Mouse (Mus musculus) liver, embryonic 14.5 days (tissue): ENCODE data around the gene Txnip. TPM values are rescaled to one million over a fixed set of nuclear protein-coding genes. Genes with fewer than 3 reads are reported as not detected.

Experiments used
- ATAC-seq: fragments of 200-750 bp; cut with Nextera tagmentation; 2 replicates; pipeline ENCODE4 v1.8.0; 2017; ENCODE audit warnings: moderate number of reproducible peaks, mild to moderate bottlenecking, moderate library complexity; ENCODE audit not compliant: insufficient read depth
- DNase-seq, 3 experiments: peaks; one replicate each; pipeline ENCODE4 v3.0.0-alpha.2; 2012 to 2013; ENCODE audit warnings: low read depth in 3 of 3, low spot score in 3 of 3
- H3K27ac ChIP-seq: fragments of 300-500 bp; sonication (generic); 2 replicates; pipeline ENCODE4 v1.5.1; 2014; ENCODE audit warnings: moderate library complexity, mild to moderate bottlenecking, control low read depth, inconsistent platforms
- H3K27me3 ChIP-seq: fragments of 300-500 bp; sonication (generic); 2 replicates; pipeline ENCODE4 v1.6.1; 2014; ENCODE audit warnings: mild to moderate bottlenecking, low read length, moderate library complexity; ENCODE audit not compliant: control insufficient read depth, insufficient read depth
- H3K36me3 ChIP-seq: fragments of 300-500 bp; sonication (generic); replicated peaks from 2 replicates; pipeline ENCODE4 v1.6.1; 2014; ENCODE audit warnings: low read depth; ENCODE audit not compliant: control insufficient read depth, insufficient read depth
- H3K4me1 ChIP-seq, 2 experiments: fragments of 200-500 bp in 1 of 2; fragments of 300-500 bp in 1 of 2; sonication (generic) in 1 of 2; replicated peaks; 2 replicates each; pipeline ENCODE4 v1.6.1; 2012 to 2014; ENCODE audit warnings: antibody characterized with exemption in 1 of 2, inconsistent platforms in 1 of 2, low read length in 1 of 2; ENCODE audit not compliant: control insufficient read depth in 2 of 2, insufficient read depth in 2 of 2
- H3K4me2 ChIP-seq: fragments of 300-500 bp; sonication (generic); 2 replicates; pipeline ENCODE4 v1.6.1; 2014; ENCODE audit warnings: low read depth, mild to moderate bottlenecking, control low read depth, moderate library complexity
- H3K4me3 ChIP-seq, 2 experiments: fragments of 200-500 bp in 1 of 2; fragments of 300-500 bp in 1 of 2; sonication (generic) in 1 of 2; 2 replicates each; pipeline ENCODE4 v1.5.1; 2012 to 2014; ENCODE audit warnings: low read depth in 2 of 2, low read length in 2 of 2, mild to moderate bottlenecking in 2 of 2, control low read depth in 1 of 2, inconsistent platforms in 1 of 2, moderate library complexity in 1 of 2; ENCODE audit not compliant: insufficient read depth in 1 of 2
- H3K9ac ChIP-seq: fragments of 300-500 bp; sonication (generic); replicated peaks from 2 replicates; pipeline ENCODE4 v1.6.1; 2014; ENCODE audit warnings: mild to moderate bottlenecking, control low read depth, moderate library complexity
- H3K9me3 ChIP-seq: fragments of 300-500 bp; sonication (generic); 2 replicates; pipeline ENCODE4 v1.6.1; 2016; ENCODE audit warnings: low read length, mixed read lengths; ENCODE audit not compliant: control insufficient read depth
- CTCF ChIP-seq: IDR thresholded peaks from 2 replicates; pipeline ENCODE4 v1.5.1; 2016; ENCODE audit warnings: antibody characterized with exemption, low read depth, control low read depth
- EP300 ChIP-seq: IDR thresholded peaks from 2 replicates; pipeline ENCODE4 v1.6.1; 2016; ENCODE audit warnings: antibody characterized with exemption, low read depth
- WGBS: fragments of 180-500 bp; shearing (Covaris S2); extraction: QIAGEN DNeasy Blood & Tissue Kit; methylation state at CpG from one replicate; pipeline ENCODE4 v1.1.7; 2014; ENCODE audit not compliant: insufficient replicate concordance; 5-methylcytosine and 5-hydroxymethylcytosine counted together
- polyA plus RNA-seq, 2 experiments: library from polyadenylated mRNA; depleted of rRNA in 1 of 2; stranded (reverse) in 1 of 2; unstranded in 1 of 2; fragments of >200 nt; fragmentation: Nextera tagmentation in 1 of 2; extraction: Ambion mirVana in 1 of 2; gene quantifications; 2 replicates each; pipeline versions ENCODE4 v1.2.1 to v1.2.3; 2012 to 2014

Gene Txnip
- polyA plus RNA-seq, 2 experiments = 32.5 to 42.8 TPM

DNA sequence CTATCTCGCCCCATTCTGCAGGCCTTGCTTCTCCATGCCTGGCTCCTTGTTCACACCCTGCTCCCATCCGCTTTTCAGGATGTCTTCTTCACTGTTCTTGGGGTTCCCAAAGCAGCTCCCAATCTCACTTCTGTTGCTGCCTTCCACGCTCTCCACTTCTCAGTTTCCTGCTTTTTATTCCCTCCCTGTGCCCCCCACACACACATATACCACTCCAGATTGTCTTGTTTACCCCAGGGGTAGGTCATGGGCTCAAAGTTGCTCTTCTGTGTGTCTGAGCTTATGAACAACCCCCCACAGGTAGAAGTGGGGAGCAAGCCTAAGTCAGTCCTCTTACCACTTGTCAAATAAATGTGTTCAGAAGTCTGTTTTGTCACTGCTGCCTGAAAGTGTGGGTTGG, 41.7 kb downstream of the Txnip start:
- H3K9me3 ChIP-seq = no peaks in the 10 kb centered on the region
- H3K27me3 ChIP-seq = peaks cover 79% of the 10 kb centered on the region
- TF ChIP-seq CTCF (no peak), EP300 (no peak)
- H3K4me3 ChIP-seq = no peak overlapping the region
- DNase-seq (no peak), ATAC-seq (no peak)
- H3K36me3 ChIP-seq = no peaks in the 10 kb centered on the region
- H3K9ac ChIP-seq = no peak overlapping the region
- WGBS = 65% methylated on average over 3 of the region's 3 CpGs
- H3K4me1 ChIP-seq = no peaks in the 10 kb centered on the region; a peak in 1 of 4 replicates
- H3K4me2 ChIP-seq = no peak overlapping the region
- H3K27ac ChIP-seq = no peak overlapping the region

DNA sequence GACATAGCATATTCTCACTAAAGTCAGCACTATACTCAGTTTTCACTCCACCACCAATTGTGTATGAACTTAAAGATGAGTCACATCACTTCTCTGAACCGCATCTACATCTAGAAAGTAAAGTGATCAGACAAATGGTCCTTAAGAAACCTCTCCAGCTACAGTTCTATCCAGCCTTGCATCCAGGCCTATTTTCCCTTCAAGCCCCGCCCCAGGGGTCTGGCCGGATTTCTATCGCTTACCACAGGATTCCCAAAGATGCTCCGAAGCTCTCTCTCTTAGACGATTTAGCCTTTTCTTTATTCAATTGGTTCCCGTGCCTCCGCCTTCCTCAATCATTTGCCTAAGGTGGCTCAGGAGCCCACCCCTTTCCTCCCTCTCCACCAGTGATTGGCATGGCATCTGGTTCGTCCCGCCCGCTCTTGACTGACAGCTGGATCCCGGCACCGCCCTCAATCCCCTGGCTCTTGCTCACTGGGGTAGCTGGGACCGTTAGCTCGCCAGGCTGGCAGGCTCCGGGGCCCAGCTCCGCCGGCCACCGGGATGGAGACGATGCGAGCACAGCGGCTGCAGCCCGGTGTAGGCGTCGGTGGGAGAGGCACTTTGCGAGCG, 43.0 kb downstream of the Txnip start, which contains the start of gene Lix1l:
Gene Lix1l, plus strand, starts transcription at position 511 of the 612 bp plus-strand sequence.
- DNase-seq (peak; percentile 68 to 77 (median 70)), ATAC-seq (peak; percentile 93)
- no peak within 1 kb of the TSS for H3K27ac ChIP-seq
- H3K4me1 ChIP-seq = no peaks in the 10 kb centered on the region
- peak within 1 kb of the TSS; percentile 77 for H3K4me2 ChIP-seq
- H3K4me3 ChIP-seq = peak within 1 kb of the TSS; percentile 58 to 62
- TF ChIP-seq CTCF (no peak), EP300 (no peak)
- H3K36me3 ChIP-seq = no peaks in the 10 kb centered on the region
- 1% methylated on average over 27 of the region's 27 CpGs for WGBS
- H3K9me3 ChIP-seq = no peaks in the 10 kb centered on the region
- peaks cover 68% of the 10 kb centered on the region for H3K27me3 ChIP-seq
- H3K9ac ChIP-seq = peak within 1 kb of the TSS; percentile 47

DNA sequence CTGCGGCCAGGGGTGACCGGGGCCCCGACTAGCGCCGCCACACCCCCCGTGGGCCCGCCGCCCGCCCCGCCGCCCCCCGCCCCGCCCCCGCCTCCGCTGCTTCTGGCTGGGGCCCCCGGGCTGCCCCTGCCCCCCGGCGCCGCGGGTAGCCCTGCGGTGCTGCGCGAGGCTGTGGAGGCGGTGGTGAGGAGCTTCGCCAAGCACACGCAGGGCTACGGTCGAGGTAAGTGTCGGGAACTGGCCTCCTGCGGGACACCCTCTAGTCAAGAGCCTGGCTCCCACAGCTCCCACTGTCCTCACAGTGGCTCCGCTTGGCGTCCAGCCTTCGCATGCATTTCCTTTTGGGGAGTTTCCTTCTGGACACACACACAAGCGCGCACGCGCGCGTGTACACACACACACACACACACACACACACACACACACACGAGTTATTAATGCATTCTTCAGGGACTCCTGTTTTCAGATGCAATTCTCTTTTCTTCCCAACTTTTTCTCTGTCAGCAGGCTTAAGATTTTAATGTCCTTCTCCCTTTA, 43.6 kb downstream of the Txnip start:
- 1% methylated on average over 36 of the region's 40 CpGs for WGBS
- no peak for TF ChIP-seq EP300
- TF ChIP-seq CTCF = no peak
- peak overlapping the region; percentile 77 for H3K4me2 ChIP-seq
- H3K27ac ChIP-seq = no peak overlapping the region
- peaks cover 62% of the 10 kb centered on the region for H3K27me3 ChIP-seq
- no peaks in the 10 kb centered on the region for H3K4me1 ChIP-seq
- no peaks in the 10 kb centered on the region for H3K36me3 ChIP-seq
- peak overlapping the region; percentile 58 to 62 for H3K4me3 ChIP-seq
- DNase-seq (no peak), ATAC-seq (peak; percentile 58)
- H3K9ac ChIP-seq = peak overlapping the region; percentile 47
- H3K9me3 ChIP-seq = no peaks in the 10 kb centered on the region

DNA sequence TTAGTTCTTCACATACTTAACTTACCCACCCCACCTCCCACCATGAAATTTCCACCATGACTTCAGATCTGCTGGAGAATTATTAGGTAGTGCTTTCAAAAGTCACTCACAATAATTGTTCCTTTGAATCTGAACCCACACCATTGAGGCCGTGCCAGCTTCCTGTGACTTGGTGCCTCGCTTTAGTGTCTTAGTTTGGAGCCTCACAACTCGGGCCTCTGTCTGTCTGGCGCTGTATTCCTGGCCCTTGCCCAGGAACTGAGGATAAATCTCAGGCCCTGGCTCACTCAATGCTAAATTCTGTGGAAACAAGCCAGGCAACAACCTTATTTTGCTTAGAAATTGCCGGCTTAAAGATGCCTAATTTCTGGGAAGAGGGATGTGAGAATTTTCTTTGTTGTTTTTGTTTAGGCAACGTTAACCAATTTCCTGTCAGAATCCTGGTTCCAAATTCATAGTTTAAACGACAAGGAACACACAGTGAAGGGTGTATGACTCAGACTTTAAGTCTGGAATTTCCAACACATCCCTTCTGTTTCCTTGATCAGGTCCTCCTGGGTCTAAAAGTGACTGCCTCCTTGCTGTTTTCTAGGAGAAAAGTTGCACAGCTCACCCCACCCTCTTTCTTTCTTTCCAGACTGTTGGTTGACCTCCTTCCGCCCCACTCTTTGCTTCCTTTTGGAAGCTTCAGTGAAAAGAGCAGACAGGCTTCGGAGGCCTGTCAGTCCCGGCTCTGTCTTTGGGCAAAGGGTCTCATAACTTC, 44.4 kb downstream of the Txnip start:
- no peaks in the 10 kb centered on the region for H3K36me3 ChIP-seq
- no peak overlapping the region for H3K9ac ChIP-seq
- H3K4me2 ChIP-seq = peak overlapping the region; percentile 77
- peak overlapping the region in 1 of 2 experiments; percentile 3; a peak in 1 of 4 replicates for H3K4me3 ChIP-seq
- H3K27me3 ChIP-seq = peaks cover 54% of the 10 kb centered on the region
- no peak for DNase-seq
- WGBS = 51% methylated on average over 10 of the region's 10 CpGs
- no peaks in the 10 kb centered on the region for H3K4me1 ChIP-seq
- ATAC-seq = no peak
- no peaks in the 10 kb centered on the region for H3K9me3 ChIP-seq
- TF ChIP-seq CTCF (no peak), EP300 (no peak)
- no peak overlapping the region for H3K27ac ChIP-seq

DNA sequence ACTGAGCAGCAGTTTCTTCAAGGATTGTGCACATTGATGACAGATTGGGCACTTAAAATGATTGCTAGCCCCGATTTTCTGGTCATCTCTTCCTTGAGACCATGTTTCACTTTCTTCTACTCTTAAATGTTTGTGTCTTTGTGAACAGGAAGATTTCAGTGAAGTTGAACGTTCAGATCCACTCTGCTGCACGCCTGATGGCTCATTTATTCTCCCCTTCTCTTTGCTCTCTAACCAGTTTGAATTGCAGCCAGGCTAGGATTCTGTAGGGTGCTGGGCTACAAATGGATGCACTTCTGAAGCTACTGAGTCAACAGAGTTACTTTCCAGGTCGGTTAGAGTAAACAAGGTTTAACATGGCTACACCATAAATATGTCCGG, 44.9 kb downstream of the Txnip start:
- no peak overlapping the region for H3K4me3 ChIP-seq
- H3K27ac ChIP-seq = no peak overlapping the region
- no peak for DNase-seq
- no peak for ATAC-seq
- H3K27me3 ChIP-seq = peaks cover 49% of the 10 kb centered on the region
- no peaks in the 10 kb centered on the region for H3K36me3 ChIP-seq
- H3K4me1 ChIP-seq = no peaks in the 10 kb centered on the region
- TF ChIP-seq EP300 (no peak), CTCF (no peak)
- H3K4me2 ChIP-seq = peak overlapping the region; percentile 26
- 48% methylated on average over 5 of the region's 5 CpGs for WGBS
- no peak overlapping the region for H3K9ac ChIP-seq
- no peaks in the 10 kb centered on the region for H3K9me3 ChIP-seq
